Mouse (Mus musculus): ENCODE measurements around the gene Net1.

GRCm38 (mm10) chr13:3917571-3918311 lies at the start of gene Net1, which contains the start of gene Tubal3:
- TF ChIP-seq GATA1 (IDR thresholded peaks at IDR 0.05; ENCODE audit: borderline replicate concordance, low read length) (no peak), FLI1 (IDR thresholded peaks at IDR 0.05; ENCODE audit: low read length) (no peak)
